Mouse (Mus musculus) layer of hippocampus, adult 8-10 months (tissue): ENCODE measurements at regions not wholly inside any gene's neighbourhood (a gene's known extent, or its start where the extent isn't known, plus 50 kb on each side); places are given as distances from the start of the nearest gene placed in this dataset.

ENCODE experiments used
- DNase-seq, 2 experiments: peaks; one replicate each; pipeline ENCODE4 v3.0.0; 2022; ENCODE audit warnings: low spot score in 2 of 2

GRCm38 (mm10) chr13:34462808-34463511 lies 118.0 kb upstream of the Slc22a23 start:
- DNase-seq: no peak

- no peak for DNase-seq
Measured at GRCm38 (mm10) chr13:34462206-34462807, 117.3 kb upstream of the Slc22a23 start.

DNA sequence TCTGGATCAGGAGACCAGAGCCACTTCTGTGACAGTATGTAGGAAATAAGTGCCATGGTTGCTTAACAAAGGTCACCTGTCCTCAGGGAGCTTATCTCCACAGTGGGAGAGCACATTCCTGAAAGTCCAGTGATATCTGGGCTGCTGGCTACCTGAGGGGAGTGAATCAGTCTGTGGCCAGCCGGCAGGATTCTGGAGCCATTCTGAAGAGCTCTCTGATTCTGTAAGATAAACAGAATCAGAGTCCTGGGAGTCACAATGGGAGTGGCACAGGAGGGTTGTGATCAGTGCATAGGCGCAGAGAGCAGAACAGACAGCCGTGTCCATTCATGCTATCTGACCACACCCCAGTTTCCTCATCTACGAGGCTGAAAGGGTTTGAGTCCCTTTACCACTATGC lies 116.0 kb upstream of the Slc22a23 start:
- DNase-seq: no peak

- DNase-seq: no peak
Measured at GRCm38 (mm10) chr13:34456051-34456450, 111.1 kb upstream of the Slc22a23 start.

- no peak for DNase-seq
Measured at GRCm38 (mm10) chr13:34446806-34447205, 101.8 kb upstream of the Slc22a23 start.

GRCm38 (mm10) chr13:34446327-34446726 lies 101.3 kb upstream of the Slc22a23 start:
- DNase-seq: no peak

GRCm38 (mm10) chr13:34441347-34441746 lies 96.4 kb upstream of the Slc22a23 start:
- no peak for DNase-seq

- no peak for DNase-seq
Measured at GRCm38 (mm10) chr13:34427527-34427926, 82.5 kb upstream of the Slc22a23 start.

- DNase-seq: no peak
Measured at GRCm38 (mm10) chr13:34424921-34425320, 79.9 kb upstream of the Slc22a23 start.

GRCm38 (mm10) chr13:34421644-34422043 lies 76.7 kb upstream of the Slc22a23 start:
- no peak for DNase-seq

- DNase-seq: no peak
Measured at GRCm38 (mm10) chr13:34420341-34421156, 75.6 kb upstream of the Slc22a23 start.

- no peak for DNase-seq
Measured at GRCm38 (mm10) chr13:34419061-34419460, 74.1 kb upstream of the Slc22a23 start.

DNA sequence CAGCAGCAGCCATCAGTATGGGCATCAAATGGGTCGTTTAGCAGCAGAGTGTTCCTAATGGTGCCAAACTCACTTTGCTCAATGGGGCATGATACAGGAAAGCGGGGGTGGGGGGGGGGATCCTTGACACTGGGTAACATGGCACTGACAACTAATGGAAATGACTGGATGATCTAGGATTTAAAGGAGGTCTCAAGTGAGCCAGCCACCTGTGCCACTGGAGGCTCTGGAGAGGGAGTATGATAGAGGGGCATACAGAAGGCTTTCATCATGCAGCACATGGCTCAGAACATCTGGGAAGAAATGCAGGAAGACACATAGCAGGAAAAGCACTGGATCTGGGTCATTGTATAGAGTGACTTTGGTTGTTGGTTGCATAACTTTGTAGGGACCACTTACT lies 71.6 kb upstream of the Slc22a23 start:
- no peak for DNase-seq

DNA sequence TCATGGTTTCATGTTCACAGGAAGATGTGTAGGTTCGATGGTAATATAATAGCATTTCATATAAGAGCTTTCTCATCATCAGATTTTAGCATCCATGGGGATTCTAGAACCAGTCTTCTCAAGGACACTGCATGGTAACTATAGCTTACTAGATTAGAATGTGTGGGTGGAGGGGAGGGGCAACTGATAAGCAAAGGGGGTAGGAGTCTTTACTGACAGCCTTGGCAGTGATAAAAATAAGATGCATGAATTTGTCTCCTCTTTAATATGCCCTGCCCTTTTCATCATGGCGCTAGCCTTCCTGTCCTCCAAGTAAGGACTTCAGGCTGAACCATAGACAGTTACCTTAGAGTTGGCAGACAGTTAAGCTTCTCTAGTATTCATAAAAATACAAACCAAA lies 69.6 kb upstream of the Slc22a23 start:
- DNase-seq: no peak

DNA sequence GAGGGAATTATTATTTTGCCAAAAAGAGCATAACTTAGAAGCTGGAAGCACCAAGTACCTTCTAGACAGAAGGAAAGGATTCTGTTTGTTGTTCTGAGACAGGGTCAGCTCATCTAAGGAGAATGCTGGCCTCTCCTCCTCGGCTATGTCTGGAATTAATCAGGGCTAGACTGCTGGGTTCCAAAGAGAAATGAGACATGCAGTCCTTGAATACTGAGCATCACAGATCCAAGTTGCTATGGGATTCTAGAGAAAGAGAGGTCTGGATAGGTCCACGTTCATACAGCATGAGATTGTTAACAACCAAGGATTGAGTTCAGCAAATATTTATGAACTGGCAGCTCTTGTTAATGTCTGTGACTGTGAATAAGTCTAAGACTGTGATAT lies 63.7 kb upstream of the Slc22a23 start:
- no peak for DNase-seq

- peak; percentile 13 to 18 for DNase-seq
Measured at GRCm38 (mm10) chr13:34408007-34408668, 63.2 kb upstream of the Slc22a23 start.

DNA sequence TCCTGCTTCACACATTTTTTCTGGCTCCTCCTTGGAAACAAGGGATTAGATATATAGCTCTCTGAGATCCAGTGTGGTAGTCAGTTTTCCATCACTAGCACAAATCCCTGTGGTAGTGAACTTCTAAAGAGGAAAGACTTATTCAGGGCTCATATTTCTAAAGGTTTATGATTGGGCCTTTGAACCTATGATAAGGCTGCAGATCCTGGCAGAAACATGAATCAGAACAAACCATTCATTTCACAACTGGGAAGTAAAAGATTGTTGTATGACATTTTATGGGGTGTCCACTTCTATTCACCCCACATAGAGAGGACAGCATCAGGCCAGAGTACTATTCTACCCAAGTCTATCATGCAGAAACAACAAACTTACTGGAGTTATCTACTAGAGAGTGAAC lies 61.3 kb upstream of the Slc22a23 start:
- DNase-seq: no peak

- no peak for DNase-seq
Measured at GRCm38 (mm10) chr13:34402631-34403030, 57.6 kb upstream of the Slc22a23 start.

DNA sequence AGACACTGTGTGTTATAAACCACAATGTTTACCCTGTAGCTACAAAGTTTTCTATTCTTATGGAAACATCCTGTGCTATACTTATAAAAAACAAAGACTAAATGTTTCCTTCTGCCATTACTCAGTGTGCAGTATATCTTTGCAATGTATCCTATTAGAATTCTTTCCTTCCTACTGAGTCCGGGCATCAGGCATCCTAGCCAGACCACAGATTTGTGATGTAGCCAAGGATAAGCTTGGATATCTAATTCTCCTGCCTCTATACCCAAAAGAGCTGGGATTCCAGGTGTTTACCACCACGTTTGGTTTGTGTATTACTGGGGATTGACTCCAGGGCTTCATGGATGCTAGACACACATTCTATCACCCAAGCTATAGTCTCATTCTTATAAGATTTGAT lies 56.0 kb upstream of the Slc22a23 start:
- no peak for DNase-seq

DNA sequence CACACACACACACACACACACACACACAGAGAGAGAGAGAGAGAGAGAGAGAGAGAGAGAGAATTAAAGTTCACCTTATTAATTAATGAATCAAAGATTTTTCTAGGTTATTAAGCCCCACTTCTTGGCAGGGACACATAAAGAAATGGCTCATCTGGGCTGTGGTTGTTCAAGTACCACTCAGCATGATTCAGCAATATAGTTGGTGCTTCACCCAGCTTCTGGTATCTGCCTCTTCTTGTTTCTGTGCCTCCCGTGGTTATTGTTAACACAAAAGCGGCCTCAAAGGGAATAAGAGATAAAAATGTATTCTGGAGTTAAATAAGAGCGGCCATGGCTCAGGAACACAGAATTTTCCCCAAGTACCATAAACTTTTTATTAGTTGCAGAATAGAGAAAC lies 53.9 kb upstream of the Slc22a23 start:
- no peak for DNase-seq

GRCm38 (mm10) chr13:34398061-34398787 lies 53.2 kb upstream of the Slc22a23 start:
- DNase-seq: no peak
